Mouse (Mus musculus) heart, postnatal 0 days (tissue): ENCODE data around the gene Rpl36a-ps1.

Experiments
- CTCF ChIP-seq: IDR thresholded peaks from 2 replicates; pipeline ENCODE4 v1.5.1; 2016; ENCODE audit warnings: antibody characterized with exemption, control low read depth, low read depth
- EP300 ChIP-seq: IDR thresholded peaks from 2 replicates; pipeline ENCODE4 v1.6.1; 2016; ENCODE audit warnings: antibody characterized with exemption, low read depth

DNA sequence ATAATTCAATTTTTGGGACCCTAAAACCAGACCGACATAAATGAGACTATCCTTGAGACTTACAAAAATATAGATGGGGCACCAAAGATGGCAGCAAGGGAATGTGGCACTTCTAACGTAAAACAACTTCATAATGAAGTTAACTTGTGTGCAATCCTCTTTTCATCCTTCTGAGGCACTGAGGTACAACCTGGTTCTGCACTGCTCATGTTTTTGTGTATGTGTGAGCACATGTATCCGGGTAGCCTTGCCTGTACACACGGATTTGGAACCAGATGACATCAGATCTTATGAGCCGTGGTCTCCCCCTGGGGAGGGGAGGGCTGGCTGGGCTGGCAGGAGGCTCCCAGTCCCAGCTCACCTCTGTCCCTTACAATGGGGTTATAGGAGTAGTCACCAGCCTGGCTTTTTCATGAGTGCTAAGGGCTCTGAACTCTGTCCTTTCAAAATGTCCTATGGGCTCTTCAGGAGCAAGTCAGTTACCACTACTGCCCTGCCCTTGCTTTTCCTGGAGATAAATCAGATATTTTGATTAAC, 37.3 kb upstream of the Rpl36a-ps1 start:
- TF ChIP-seq CTCF (no peak), EP300 (no peak)
